In the genomic region with DNA sequence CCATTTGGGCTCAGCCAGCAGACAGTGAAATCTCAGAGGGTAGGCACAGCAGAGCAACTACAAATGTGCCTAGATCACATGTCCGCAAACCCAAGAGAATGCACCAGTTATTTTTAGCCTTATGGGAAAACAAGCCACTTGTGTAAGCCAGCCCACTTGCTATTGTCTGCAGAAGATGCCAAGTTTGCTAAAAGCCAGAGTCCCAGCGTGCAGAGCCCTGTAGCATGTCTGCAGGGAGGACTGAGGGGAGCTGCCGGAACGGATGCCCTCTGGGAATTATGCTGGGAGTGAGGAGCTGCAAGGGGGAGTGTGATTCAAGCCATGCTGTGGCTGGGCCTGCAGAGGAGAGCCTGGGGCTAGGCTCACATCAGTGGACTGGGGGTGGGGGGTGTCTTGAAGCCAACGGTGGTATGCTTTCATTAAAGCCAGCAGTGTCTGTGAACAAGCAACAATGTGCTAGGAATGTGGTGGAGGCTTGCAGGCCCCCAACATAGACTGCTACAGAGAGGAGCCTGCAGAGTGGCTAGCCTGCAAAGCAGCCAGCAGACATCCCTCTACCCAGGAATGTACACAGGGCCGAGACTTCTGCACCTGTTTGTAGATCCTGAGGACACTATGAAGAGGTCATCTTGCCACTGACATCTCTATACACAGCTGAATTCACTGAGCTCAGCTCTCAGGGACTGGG, we compare ENCODE assay signal across 8 mouse cellular contexts.
A peak's percentile ranks its signal among the peaks of the same experiment; 100 is the strongest.
DNase-seq lines count a peak whose midpoint lies in the region; ATAC-seq lines count a peak whose summit lies in the region.

No protein-coding gene starts in this region.

- WGBS in kidney, embryonic 16.5 days = 29% methylated on average over 6 of the region's 6 CpGs
- WGBS in liver, embryonic 15.5 days (ENCODE audit: insufficient replicate concordance) = 56% methylated on average over 6 of the region's 6 CpGs

- no peak overlapping the region for H3K4me3 ChIP-seq in kidney, embryonic 16.5 days (ENCODE audit: low read length)
- no peak overlapping the region for H3K4me3 ChIP-seq in liver, embryonic 15.5 days (replicated peaks)

- ATAC-seq in frontal cortex, adult (ENCODE audit: low TSS enrichment) = peak; percentile 60
- peak; percentile 73 for ATAC-seq in kidney, embryonic 16.5 days (ENCODE audit: low FRiP score, low TSS enrichment)
- no peak for ATAC-seq in liver, embryonic 15.5 days (ENCODE audit: insufficient read depth)

- peaks cover 40% of the 10 kb centered on the region for H3K4me1 ChIP-seq in kidney, embryonic 16.5 days (ENCODE audit: insufficient read depth, low read length)
- peaks cover 57% of the 10 kb centered on the region for H3K4me1 ChIP-seq in liver, embryonic 15.5 days (replicated peaks)

- peak overlapping the region; percentile 49; the same call in 1 of the 2 replicates for H3K9ac ChIP-seq in kidney, embryonic 16.5 days (replicated peaks; ENCODE audit: low read length)
- H3K9ac ChIP-seq in liver, embryonic 15.5 days = no peak overlapping the region

- 0 out of 2 replicates have a peak, but pooled peaks cover 5% of the 10 kb centered on the region for H3K36me3 ChIP-seq in kidney, embryonic 16.5 days (ENCODE audit: insufficient read depth, low read length)
- peaks cover 73% of the 10 kb centered on the region for H3K36me3 ChIP-seq in liver, embryonic 15.5 days (replicated peaks)

- no peak for DNase-seq in frontal cortex, postnatal 14 days (ENCODE audit: low spot score in 2 of 2)
- peak; percentile 81 for DNase-seq in cerebellum, adult 9-10 months
- peak; percentile 89 for DNase-seq in heart, adult 8-10 months (ENCODE audit: low spot score)
- peak; percentile 56 for DNase-seq in retina, postnatal 1 day
- no peak for DNase-seq in spleen, adult 12 weeks (ENCODE audit: low spot score)

- H3K9me3 ChIP-seq in kidney, embryonic 16.5 days (ENCODE audit: low read length) = no peaks in the 10 kb centered on the region
- H3K9me3 ChIP-seq in liver, embryonic 15.5 days (replicated peaks) = no peaks in the 10 kb centered on the region

- H3K27ac ChIP-seq in kidney, embryonic 16.5 days (ENCODE audit: low read length) = peak overlapping the region; percentile 94
- H3K27ac ChIP-seq in liver, embryonic 15.5 days (replicated peaks) = peak overlapping the region; percentile 78

- no peak overlapping the region for H3K4me2 ChIP-seq in kidney, embryonic 16.5 days (replicated peaks; ENCODE audit: low read depth, low read length)
- H3K4me2 ChIP-seq in liver, embryonic 15.5 days = no peak overlapping the region

- H3K27me3 ChIP-seq in kidney, embryonic 16.5 days (ENCODE audit: insufficient read depth, low read length) = no peaks in the 10 kb centered on the region
- H3K27me3 ChIP-seq in liver, embryonic 15.5 days = no peaks in the 10 kb centered on the region

Comparison
In these comparisons a context has a peak if more than half of its experiments do, and no peak if none do; other contexts are left out.
1. DNase-seq: peak in cerebellum, adult 9-10 months (single experiment), heart, adult 8-10 months (single experiment) and retina, postnatal 1 day (single experiment); none in frontal cortex, postnatal 14 days (0 of 2) and spleen, adult 12 weeks (single experiment).